8 mouse cellular contexts compared by ENCODE assay signal in the genomic region with DNA sequence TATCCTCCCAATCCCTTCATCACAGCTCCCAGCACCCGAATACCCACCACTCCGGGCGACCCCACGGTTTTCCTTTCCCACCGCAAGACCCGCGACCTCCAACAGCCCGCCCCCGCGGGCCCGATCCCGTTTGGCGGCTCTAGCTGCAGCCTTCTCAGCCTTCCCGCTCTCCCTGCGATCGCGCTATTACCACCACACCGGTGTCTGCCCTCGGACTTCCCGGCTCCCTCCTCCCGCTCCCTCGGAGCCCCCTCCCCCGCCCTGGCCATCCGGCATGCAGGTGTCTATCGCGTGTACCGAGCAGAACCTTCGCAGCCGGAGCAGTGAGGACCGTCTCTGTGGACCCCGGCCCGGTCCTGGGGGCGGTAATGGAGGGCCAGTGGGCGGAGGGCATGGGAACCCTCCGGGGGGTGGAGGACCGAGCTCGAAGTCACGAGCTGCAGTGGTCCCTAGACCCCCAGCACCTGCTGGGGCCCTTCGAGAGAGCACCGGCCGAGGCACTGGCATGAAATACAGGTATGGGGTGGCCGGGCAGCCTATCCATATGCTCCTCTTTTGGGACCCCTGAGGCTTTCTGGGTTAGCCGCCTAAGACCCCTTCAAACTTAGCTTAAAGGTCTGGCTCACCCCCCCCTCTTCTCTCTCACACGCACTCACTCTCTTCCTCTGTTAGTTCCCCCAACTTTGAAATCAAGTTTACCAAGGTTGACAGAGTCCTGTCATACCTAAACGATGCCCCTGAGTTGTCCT. TPM values are rescaled to one million over a fixed set of nuclear protein-coding genes. Genes with fewer than 3 reads are reported as not detected.
DNase-seq lines count a peak whose midpoint lies in the region; ATAC-seq and TF ChIP-seq lines count a peak whose summit lies in the region.

No protein-coding gene starts in this region.

- TF ChIP-seq POLR2A in cerebellum, adult 2 months (IDR thresholded peaks at IDR 0.05; ENCODE audit: borderline replicate concordance, insufficient read depth, low read length): no peak
- TF ChIP-seq POLR2A in spleen, adult 2 months (IDR thresholded peaks at IDR 0.05; ENCODE audit: low read depth, low read length): no peak

- no peaks in the 10 kb centered on the region for H3K9me3 ChIP-seq in hindbrain, embryonic 14.5 days (ENCODE audit: control insufficient read depth, low read length)

- ATAC-seq in cerebellum, adult (ENCODE audit: insufficient number of reproducible peaks, low FRiP score, low TSS enrichment): no peak
- ATAC-seq in hindbrain, embryonic 14.5 days (ENCODE audit: low FRiP score): peak; percentile 21; the same call in 1 of the 2 replicates

- peak overlapping the region; percentile 77 for H3K4me2 ChIP-seq in hindbrain, embryonic 14.5 days (replicated peaks)

- no peaks in the 10 kb centered on the region for H3K36me3 ChIP-seq in spleen, adult 2 months (ENCODE audit: control insufficient read depth, insufficient read depth, low read length)
- no peaks in the 10 kb centered on the region for H3K36me3 ChIP-seq in hindbrain, embryonic 14.5 days (replicated peaks; ENCODE audit: control insufficient read depth, insufficient read depth)

- H3K4me3 ChIP-seq in cerebellum, adult 2 months (replicated peaks; ENCODE audit: insufficient read depth, low read depth, low read length): peak overlapping the region; percentile 67
- H3K4me3 ChIP-seq in spleen, adult 2 months (ENCODE audit: extremely low read depth, insufficient read depth, insufficient read length): peak overlapping the region; percentile 59
- peak overlapping the region; percentile 46 for H3K4me3 ChIP-seq in hindbrain, embryonic 14.5 days (replicated peaks; ENCODE audit: low read length)

- DNase-seq in cerebellum, adult 2 months: peak in 1 of 2 experiments; percentile 29
- peak in 1 of 2 experiments; percentile 32 for DNase-seq in spleen, adult 2 months (ENCODE audit: low read depth in 1 of 2, low spot score in 2 of 2)
- DNase-seq in spleen, adult 18-20 months: no peak
- DNase-seq in hindbrain, embryonic 14.5 days (ENCODE audit: low spot score): no peak
- DNase-seq in mesoderm, embryonic 11.5 days (ENCODE audit: low read depth, low spot score): peak; percentile 21
- DNase-seq in thymus, postnatal 36 days: peak; percentile 52 to 63
- DNase-seq in T-cell, adult 2 months (ENCODE audit: low spot score): no peak

- WGBS in cerebellum, adult 2 months: 2% methylated on average over 45 of the region's 45 CpGs
- WGBS in spleen, adult 2 months: 4% methylated on average over 45 of the region's 45 CpGs
- 1% methylated on average over 45 of the region's 45 CpGs for WGBS in hindbrain, embryonic 14.5 days

- no peaks in the 10 kb centered on the region for H3K27me3 ChIP-seq in cerebellum, adult 2 months (ENCODE audit: control insufficient read depth, insufficient read depth, low read length)
- H3K27me3 ChIP-seq in spleen, adult 2 months (ENCODE audit: control insufficient read depth, insufficient read depth, low read length): peaks cover 7% of the 10 kb centered on the region
- H3K27me3 ChIP-seq in hindbrain, embryonic 14.5 days (ENCODE audit: control insufficient read depth, insufficient read depth, low read length): 0 out of 2 replicates have a peak, but pooled peaks cover 10% of the 10 kb centered on the region

- TF ChIP-seq CTCF in cerebellum, adult 2 months (IDR thresholded peaks at IDR 0.05; ENCODE audit: borderline replicate concordance, insufficient read depth, low read depth, low read length): no peak
- no peak for TF ChIP-seq CTCF in spleen, adult 2 months (IDR thresholded peaks at IDR 0.05; ENCODE audit: extremely low read depth, insufficient read depth, insufficient read length, insufficient replicate concordance)

- H3K4me1 ChIP-seq in cerebellum, adult 2 months (ENCODE audit: control insufficient read depth, insufficient read depth, low read length): peaks cover 12% of the 10 kb centered on the region
- H3K4me1 ChIP-seq in spleen, adult 2 months (ENCODE audit: control insufficient read depth, insufficient read depth, insufficient read length): peaks cover 14% of the 10 kb centered on the region
- H3K4me1 ChIP-seq in hindbrain, embryonic 14.5 days (replicated peaks; ENCODE audit: control insufficient read depth, insufficient read depth, low read length): peaks cover 40% of the 10 kb centered on the region

- peak overlapping the region; percentile 61 for H3K9ac ChIP-seq in hindbrain, embryonic 14.5 days

- no peak overlapping the region for H3K27ac ChIP-seq in cerebellum, adult 2 months (ENCODE audit: insufficient read depth, low read length)
- H3K27ac ChIP-seq in spleen, adult 2 months (ENCODE audit: insufficient read depth, low read length): no peak overlapping the region
- H3K27ac ChIP-seq in hindbrain, embryonic 14.5 days: 0 out of 2 replicates have a peak overlapping the region, but pooled peaks have one; percentile 39

RNA-seq across cellular contexts. Expression of gene Kcnab3, which starts 0.5 kb away (rescaled TPM):
- polyA plus RNA-seq in cerebellum, adult 2 months (2012; rRNA removed): 93.6 and 117 TPM in 2 replicates
- 0.92 and 1.2 TPM in 2 replicates for polyA plus RNA-seq in spleen, adult 2 months (2012; rRNA removed)
- polyA plus RNA-seq in hindbrain, embryonic 14.5 days (2014; fragmentation: Nextera tagmentation; extraction: Ambion mirVana): 4.3 and 4.7 TPM in 2 replicates

RNA-seq across cellular contexts. Expression of gene Trappc1, which starts 2.8 kb away (rescaled TPM):
- 81.4 and 83.6 TPM in 2 replicates for polyA plus RNA-seq in cerebellum, adult 2 months (2012; rRNA removed)
- 21.2 and 28.6 TPM in 2 replicates for polyA plus RNA-seq in spleen, adult 2 months (2012; rRNA removed)
- 176 and 197 TPM in 2 replicates for polyA plus RNA-seq in hindbrain, embryonic 14.5 days (2014; fragmentation: Nextera tagmentation; extraction: Ambion mirVana)

RNA-seq across cellular contexts. Expression of gene Cntrob, which starts 3.0 kb away (rescaled TPM):
- 22.0 and 23.0 TPM in 2 replicates for polyA plus RNA-seq in cerebellum, adult 2 months (2012; rRNA removed)
- polyA plus RNA-seq in spleen, adult 2 months (2012; rRNA removed): 9.2 and 10.9 TPM in 2 replicates
- 11.0 and 12.3 TPM in 2 replicates for polyA plus RNA-seq in hindbrain, embryonic 14.5 days (2014; fragmentation: Nextera tagmentation; extraction: Ambion mirVana)

RNA-seq across cellular contexts. Expression of gene Rnf227, which starts 13.7 kb away (rescaled TPM):
- polyA plus RNA-seq in cerebellum, adult 2 months (2012; rRNA removed): 130 and 135 TPM in 2 replicates
- polyA plus RNA-seq in spleen, adult 2 months (2012; rRNA removed): 0.47 and 0.86 TPM in 2 replicates
- polyA plus RNA-seq in hindbrain, embryonic 14.5 days (2014; fragmentation: Nextera tagmentation; extraction: Ambion mirVana): 224 and 231 TPM in 2 replicates

RNA-seq across cellular contexts. Expression of gene Chd3, which starts 42.6 kb away (rescaled TPM):
- polyA plus RNA-seq in cerebellum, adult 2 months (2012; rRNA removed): 111 and 115 TPM in 2 replicates
- polyA plus RNA-seq in spleen, adult 2 months (2012; rRNA removed): 146 and 160 TPM in 2 replicates
- polyA plus RNA-seq in hindbrain, embryonic 14.5 days (2014; fragmentation: Nextera tagmentation; extraction: Ambion mirVana): 67.5 and 76.6 TPM in 2 replicates

Comparison
In these comparisons a context has a peak if more than half of its experiments do, and no peak if none do; other contexts are left out.
1. DNase-seq: peak in mesoderm, embryonic 11.5 days (single experiment) and thymus, postnatal 36 days (2 of 2); none in spleen, adult 18-20 months (0 of 2), hindbrain, embryonic 14.5 days (single experiment) and T-cell, adult 2 months (single experiment).
2. RNA of gene Kcnab3, which starts 0.5 kb away (polyA plus RNA-seq): 93.6 to 117 TPM in cerebellum, adult 2 months; 4.3 to 4.7 TPM in hindbrain, embryonic 14.5 days and 0.92 to 1.2 TPM in spleen, adult 2 months; every median in the first group is over 10 times any median in the second.
3. Peak in every context shown above with its lines, with median percentiles within 50 percentile points of each other: H3K4me3 ChIP-seq.